In the genomic region with DNA sequence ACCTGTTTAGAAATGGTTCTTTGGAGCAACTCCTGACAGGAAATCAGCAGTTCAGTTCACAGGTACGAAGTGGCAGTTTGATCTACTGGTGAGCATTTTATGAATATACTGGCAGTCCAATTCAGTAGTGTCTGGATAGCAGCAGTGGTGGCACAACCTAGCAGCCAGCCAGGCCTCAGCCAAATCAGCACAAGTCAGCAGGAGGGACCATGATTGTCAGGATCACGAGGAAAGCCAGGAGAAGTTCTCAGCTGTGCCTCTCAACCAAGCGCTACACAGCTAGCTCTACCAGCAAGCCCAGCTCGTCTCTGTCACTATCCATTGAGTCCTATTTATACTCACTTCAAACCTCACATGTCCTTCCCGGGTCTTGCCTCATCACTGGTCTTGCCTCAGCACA, we compare ENCODE assay signal across 13 mouse cellular contexts.
"Had no signal": no experiment of that assay in that cellular context is flagged by ENCODE, and none has a peak within 500 bp of the region (broad histone marks: within the 10 kb centered on the region; RNA-seq: fewer than 3 reads in every experiment).

No protein-coding gene starts in this region.

- DNase-seq: kidney, postnatal 36 days; layer of hippocampus, adult 9-11 months; layer of hippocampus, postnatal 36 days; lung, embryonic 14.5 days; lung, postnatal 10 days; lung, postnatal 4 days; midbrain, embryonic 14.5 days; thymus, postnatal 14 days had no signal

- H3K4me1 ChIP-seq: limb, embryonic 15.5 days; liver, embryonic 12.5 days; midbrain, embryonic 10.5 days; neural tube, embryonic 12.5 days had no signal

- H3K4me3 ChIP-seq: limb, embryonic 15.5 days; liver, embryonic 12.5 days; midbrain, embryonic 10.5 days; neural tube, embryonic 12.5 days had no signal

- H3K27ac ChIP-seq: limb, embryonic 15.5 days; liver, embryonic 12.5 days; midbrain, embryonic 10.5 days; neural tube, embryonic 12.5 days; stomach, postnatal 0 days had no signal
